Mouse (Mus musculus): ENCODE measurements around the gene Dnase1l3. TPM values are rescaled to one million over a fixed set of nuclear protein-coding genes. Genes with fewer than 3 reads are reported as not detected.

Gene Dnase1l3
- polyA plus RNA-seq, 1 experiment from 2014 or later, result 1.3 TPM

DNA sequence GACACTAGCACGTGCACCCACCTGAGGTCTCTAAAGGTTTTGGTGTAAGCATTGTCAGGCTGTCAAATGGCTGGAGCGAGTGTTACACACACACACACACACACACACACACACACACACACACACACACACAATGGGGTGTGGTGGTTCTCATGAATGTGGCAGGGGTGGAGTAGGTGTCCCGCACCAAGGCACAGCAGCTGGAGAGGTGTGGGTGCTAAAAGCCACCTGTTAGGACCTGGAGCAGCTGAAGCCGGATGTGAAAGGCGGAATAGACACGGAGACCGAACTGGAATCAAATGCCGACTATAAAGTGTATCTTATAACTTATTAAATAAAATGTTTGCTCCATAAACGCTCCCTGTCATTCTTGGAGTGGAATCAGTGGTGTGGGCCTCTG is 43.1 kb downstream of the Dnase1l3 start:
- no peak for ATAC-seq (ENCODE audit: low read depth)
- no peak overlapping the region for H3K4me2 ChIP-seq

DNA sequence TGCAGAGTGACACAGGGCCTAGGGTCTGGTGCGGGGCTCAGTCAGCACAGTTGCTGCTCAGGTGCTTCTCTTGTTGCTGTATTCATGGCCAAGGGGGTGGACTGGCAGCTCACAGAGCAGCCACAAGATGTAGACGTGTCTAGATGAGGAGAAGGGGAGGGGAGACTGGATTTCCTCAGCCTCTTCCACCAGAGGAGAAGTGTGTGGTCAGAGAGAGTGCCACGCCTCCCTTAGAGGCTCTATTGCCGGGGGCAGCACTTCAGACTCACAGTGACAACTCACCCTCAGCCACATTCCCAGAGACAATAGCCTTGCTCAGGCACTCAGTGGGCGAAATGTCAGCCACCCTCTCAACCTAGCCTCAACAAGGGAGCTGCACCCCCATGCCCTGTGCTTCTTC is 49.1 kb downstream of the Dnase1l3 start:
- Histone ChIP-seq H3K4me1 (replicated peaks) (no peaks in the 10 kb centered on the region), H3K36me3 (peaks cover 32% of the 10 kb centered on the region), H3K9me3 (replicated peaks) (no peaks in the 10 kb centered on the region), H3K9ac (no peak overlapping the region), H3K4me2 (no peak overlapping the region), H3K4me3 (replicated peaks) (no peak overlapping the region), H3K27ac (no peak overlapping the region), H3K27me3 (no peaks in the 10 kb centered on the region)
- DNase-seq (no peak), ATAC-seq (ENCODE audit: low read depth) (no peak)
- WGBS (ENCODE audit: insufficient replicate concordance), result 51% methylated on average over 5 of the region's 5 CpGs

More for the DNA sequence above, 43.1 kb downstream of the Dnase1l3 start:
- Histone ChIP-seq H3K4me3 (replicated peaks) (no peak overlapping the region), H3K9me3 (replicated peaks) (no peaks in the 10 kb centered on the region), H3K4me1 (replicated peaks) (peaks cover 17% of the 10 kb centered on the region; the same call in 1 of the 2 replicates), H3K27me3 (no peaks in the 10 kb centered on the region), H3K27ac (no peak overlapping the region), H3K9ac (no peak overlapping the region), H3K36me3 (peaks cover 22% of the 10 kb centered on the region; the same call in 1 of the 2 replicates)
- 75% methylated on average over 9 of the region's 9 CpGs for WGBS (ENCODE audit: insufficient replicate concordance)
- no peak for DNase-seq

DNA sequence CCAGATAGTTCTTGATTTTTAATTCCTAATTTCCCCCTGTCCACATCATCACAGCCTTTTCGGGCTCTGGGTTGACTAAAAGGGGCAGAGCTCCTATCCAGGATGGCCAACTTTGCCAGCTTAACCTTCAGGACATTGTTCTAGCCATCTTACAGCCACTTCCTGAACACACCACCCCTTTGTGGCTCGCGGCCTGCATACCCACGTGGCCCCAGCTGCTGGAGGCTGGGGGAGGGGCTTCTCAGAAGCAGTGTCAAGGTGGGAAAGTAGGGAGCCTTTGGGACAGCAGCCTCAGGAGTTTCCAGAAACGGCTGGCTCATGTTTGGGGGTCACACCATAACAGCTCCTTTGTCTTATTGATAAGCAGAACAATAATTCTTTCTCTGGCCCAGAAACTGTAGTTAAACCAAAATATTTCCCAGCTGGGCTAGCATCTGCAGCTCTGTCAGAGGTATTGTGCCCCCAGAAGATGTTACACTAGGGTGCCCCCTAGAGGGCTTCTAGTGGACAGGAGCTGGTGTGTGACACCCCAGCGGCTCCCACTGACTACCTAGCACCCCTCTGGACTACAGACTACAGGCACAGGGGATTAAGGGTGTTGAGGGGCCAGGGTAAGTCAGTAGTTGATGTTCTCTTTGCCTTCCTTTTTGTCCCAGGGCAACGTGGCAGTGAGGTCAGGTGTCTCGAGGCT is 49.9 kb downstream of the Dnase1l3 start:
- Histone ChIP-seq H3K4me3 (replicated peaks) (no peak overlapping the region), H3K9me3 (replicated peaks) (no peaks in the 10 kb centered on the region), H3K27ac (no peak overlapping the region), H3K9ac (no peak overlapping the region), H3K36me3 (peaks cover 28% of the 10 kb centered on the region), H3K4me2 (no peak overlapping the region), H3K4me1 (replicated peaks) (no peaks in the 10 kb centered on the region), H3K27me3 (no peaks in the 10 kb centered on the region)
- WGBS (ENCODE audit: insufficient replicate concordance), result 36% methylated on average over 8 of the region's 8 CpGs
- peak; percentile 25 for DNase-seq
- ATAC-seq (ENCODE audit: low read depth), result no peak

DNA sequence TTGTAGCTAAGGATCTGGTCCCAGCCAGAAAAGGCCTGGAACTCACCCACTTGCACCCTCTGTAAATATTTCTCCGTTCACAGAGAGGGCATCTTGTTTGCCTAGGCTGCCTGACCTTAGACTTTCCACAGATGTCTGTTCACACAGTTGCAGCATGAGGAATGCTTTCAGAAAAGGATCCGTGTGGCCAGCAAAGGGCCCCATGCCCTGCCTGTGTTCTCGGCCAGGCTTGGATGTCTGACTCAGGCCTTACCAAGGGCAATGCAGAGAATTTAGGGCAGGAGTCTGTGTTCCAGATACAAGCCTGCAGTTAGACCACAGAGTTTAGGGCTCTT is 50.6 kb downstream of the Dnase1l3 start:
- 70% methylated on average over 3 of the region's 3 CpGs for WGBS (ENCODE audit: insufficient replicate concordance)
- Histone ChIP-seq H3K9ac (no peak overlapping the region), H3K9me3 (replicated peaks) (no peaks in the 10 kb centered on the region), H3K27ac (no peak overlapping the region), H3K36me3 (peaks cover 27% of the 10 kb centered on the region), H3K4me2 (no peak overlapping the region), H3K4me3 (replicated peaks) (no peak overlapping the region), H3K4me1 (replicated peaks) (no peaks in the 10 kb centered on the region), H3K27me3 (no peaks in the 10 kb centered on the region)
- no peak for DNase-seq
- ATAC-seq (ENCODE audit: low read depth), result no peak

DNA sequence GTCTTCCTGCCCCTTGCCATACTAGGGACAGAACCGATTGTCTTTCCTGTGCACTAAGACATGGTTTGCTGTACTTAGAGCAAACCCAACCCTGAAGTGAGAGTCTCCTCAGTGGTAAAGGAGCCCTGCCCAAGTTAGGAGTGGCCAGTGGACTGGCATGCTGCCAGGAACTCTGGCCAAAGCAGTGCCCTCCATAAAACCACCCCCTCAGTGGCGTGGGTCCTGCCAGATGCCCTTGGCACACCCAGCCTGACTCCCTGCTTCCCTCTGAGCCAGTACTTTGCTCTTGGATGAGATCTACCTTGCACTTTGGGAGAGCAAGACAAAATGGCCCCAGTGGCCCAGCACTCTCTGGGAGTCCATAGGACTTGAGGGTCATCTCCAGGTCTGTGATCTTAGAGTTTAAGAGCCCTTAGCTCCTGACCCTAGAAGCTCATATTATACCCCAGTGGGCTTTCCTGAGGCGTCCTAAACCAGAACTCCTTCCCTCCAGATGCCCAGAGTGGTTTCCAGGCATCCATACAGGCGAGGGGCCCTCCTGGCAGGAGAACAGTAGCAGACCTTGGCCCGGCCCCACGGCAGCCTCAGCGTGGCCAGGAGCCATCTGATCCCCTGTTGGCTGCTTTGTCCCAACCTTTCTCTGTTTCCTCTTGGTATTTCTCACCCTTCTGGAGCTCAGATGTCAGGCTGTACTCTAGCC is 51.1 kb downstream of the Dnase1l3 start:
- ATAC-seq (ENCODE audit: low read depth) (no peak), DNase-seq (no peak)
- 67% methylated on average over 7 of the region's 7 CpGs for WGBS (ENCODE audit: insufficient replicate concordance)

DNA sequence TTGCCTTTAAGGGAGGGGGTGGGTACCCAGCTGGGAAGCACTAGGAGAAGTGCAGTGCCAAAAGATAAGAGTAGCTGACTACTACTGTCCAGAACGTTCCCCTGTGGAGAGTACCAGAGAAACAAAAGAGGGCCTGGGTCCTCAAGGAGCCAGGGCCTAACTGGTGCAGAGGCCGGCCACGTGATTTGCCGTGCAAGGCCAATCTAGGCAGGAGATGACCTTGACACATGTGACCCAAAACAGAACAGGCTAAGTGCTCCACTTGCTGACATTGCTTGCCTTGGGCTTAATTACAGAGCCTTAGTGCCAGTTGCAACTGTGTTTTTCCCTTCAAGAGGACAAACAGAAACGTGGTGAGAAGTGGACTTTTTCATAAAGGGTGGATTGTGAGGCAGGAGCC is 53.0 kb downstream of the Dnase1l3 start:
- DNase-seq (no peak), ATAC-seq (ENCODE audit: low read depth) (no peak)
- Histone ChIP-seq H3K4me2 (no peak overlapping the region), H3K4me1 (replicated peaks) (no peaks in the 10 kb centered on the region), H3K4me3 (replicated peaks) (no peak overlapping the region), H3K9me3 (replicated peaks) (no peaks in the 10 kb centered on the region), H3K27ac (no peak overlapping the region), H3K9ac (no peak overlapping the region), H3K36me3 (peaks cover 32% of the 10 kb centered on the region), H3K27me3 (no peaks in the 10 kb centered on the region)
- WGBS (ENCODE audit: insufficient replicate concordance), result 60% methylated on average over 5 of the region's 5 CpGs

More for the DNA sequence above, 51.1 kb downstream of the Dnase1l3 start:
- no peak overlapping the region for H3K4me2 ChIP-seq
- no peak overlapping the region for H3K4me3 ChIP-seq (replicated peaks)
- H3K27me3 ChIP-seq, result no peaks in the 10 kb centered on the region
- H3K9ac ChIP-seq, result no peak overlapping the region
- H3K9me3 ChIP-seq (replicated peaks), result no peaks in the 10 kb centered on the region
- no peak overlapping the region for H3K27ac ChIP-seq
- peaks cover 24% of the 10 kb centered on the region for H3K36me3 ChIP-seq
- H3K4me1 ChIP-seq (replicated peaks), result no peaks in the 10 kb centered on the region

DNA sequence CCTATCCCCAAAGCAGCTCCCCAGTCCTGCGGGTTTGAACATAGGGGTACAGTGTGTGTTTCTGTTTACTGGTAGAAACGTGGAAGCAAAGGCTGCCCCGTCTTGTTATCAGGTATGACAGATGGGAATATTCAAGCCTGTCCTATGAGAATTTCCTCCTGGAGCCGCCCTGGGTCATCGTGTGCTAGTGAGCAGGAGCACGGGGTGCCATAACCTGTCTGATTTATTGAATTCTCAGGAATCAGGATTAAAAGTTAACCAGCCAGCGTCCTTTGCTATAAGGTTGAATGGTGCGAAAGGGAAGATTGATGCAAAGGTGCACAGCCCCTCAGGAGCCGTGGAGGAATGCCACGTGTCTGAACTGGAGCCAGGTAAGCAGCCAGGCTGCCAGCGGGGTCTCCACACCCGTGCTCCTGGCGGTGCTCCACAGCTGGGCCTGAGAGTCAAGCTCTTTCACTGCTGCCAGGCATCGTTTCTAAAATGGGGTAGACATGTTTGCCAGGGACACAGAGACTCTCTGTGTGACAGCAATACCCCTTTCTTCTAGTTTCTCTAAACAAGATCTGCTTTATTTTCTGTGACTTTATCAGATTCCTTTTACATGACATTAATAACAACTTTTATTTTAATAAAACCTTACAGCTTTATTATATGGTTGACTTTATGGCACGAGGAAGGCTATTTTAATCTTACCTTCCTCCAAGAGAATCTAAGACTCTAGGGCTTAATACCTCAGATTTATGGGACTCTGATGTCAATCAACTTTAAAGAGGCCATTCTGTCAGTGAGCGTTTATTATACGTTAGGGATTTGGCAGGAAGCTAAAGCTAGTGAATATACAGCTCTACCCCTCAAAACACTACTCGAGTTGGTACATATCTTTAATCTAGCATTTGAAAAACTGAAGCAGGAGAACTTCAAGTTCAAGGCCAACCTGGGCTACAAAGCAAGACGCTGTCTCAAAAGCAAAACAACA is 55.3 kb downstream of the Dnase1l3 start:
- no peaks in the 10 kb centered on the region for H3K27me3 ChIP-seq
- no peak overlapping the region for H3K4me2 ChIP-seq
- no peak overlapping the region for H3K27ac ChIP-seq
- no peaks in the 10 kb centered on the region for H3K4me1 ChIP-seq (replicated peaks)
- no peak overlapping the region for H3K4me3 ChIP-seq (replicated peaks)
- H3K9me3 ChIP-seq (replicated peaks), result no peaks in the 10 kb centered on the region
- H3K9ac ChIP-seq, result no peak overlapping the region
- DNase-seq (no peak), ATAC-seq (ENCODE audit: low read depth) (no peak)
- 67% methylated on average over 19 of the region's 19 CpGs for WGBS (ENCODE audit: insufficient replicate concordance)
- peaks cover 39% of the 10 kb centered on the region for H3K36me3 ChIP-seq

DNA sequence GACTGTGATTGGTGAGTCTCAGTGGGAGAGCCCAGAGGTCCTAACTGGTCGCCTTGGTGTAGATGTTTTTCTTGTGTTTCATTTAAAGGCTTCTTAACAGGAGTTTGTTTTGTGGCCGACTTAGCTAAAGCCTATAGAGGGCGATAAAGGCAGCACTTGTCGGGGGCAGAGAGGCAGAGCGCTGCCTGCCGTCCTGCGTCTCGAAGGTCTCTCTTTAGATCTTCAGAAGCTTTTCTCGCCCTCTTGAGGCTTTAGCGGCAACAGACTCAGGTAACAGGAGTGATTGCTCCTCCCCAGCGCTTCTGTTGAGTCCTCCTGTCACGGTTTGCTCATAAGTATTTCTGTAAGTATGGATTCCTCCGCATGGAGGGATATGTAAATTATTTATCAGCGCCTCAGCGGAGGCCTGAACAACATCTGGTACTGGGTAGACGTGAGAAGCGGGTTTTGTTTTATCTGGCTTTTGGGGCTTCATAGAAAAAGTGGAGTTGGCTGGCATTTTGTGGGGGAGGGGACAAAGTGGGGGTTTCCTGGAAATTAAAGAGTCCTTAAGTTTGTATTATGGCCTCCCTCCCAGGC is 57.2 kb downstream of the Dnase1l3 start:
- Histone ChIP-seq H3K9ac (no peak overlapping the region), H3K9me3 (replicated peaks) (no peaks in the 10 kb centered on the region), H3K4me2 (no peak overlapping the region), H3K4me1 (replicated peaks) (peaks cover 17% of the 10 kb centered on the region), H3K27ac (no peak overlapping the region), H3K36me3 (peaks cover 47% of the 10 kb centered on the region), H3K4me3 (replicated peaks) (no peak overlapping the region), H3K27me3 (no peaks in the 10 kb centered on the region)
- ATAC-seq (ENCODE audit: low read depth) (no peak), DNase-seq (no peak)
- 42% methylated on average over 17 of the region's 17 CpGs for WGBS (ENCODE audit: insufficient replicate concordance)

DNA sequence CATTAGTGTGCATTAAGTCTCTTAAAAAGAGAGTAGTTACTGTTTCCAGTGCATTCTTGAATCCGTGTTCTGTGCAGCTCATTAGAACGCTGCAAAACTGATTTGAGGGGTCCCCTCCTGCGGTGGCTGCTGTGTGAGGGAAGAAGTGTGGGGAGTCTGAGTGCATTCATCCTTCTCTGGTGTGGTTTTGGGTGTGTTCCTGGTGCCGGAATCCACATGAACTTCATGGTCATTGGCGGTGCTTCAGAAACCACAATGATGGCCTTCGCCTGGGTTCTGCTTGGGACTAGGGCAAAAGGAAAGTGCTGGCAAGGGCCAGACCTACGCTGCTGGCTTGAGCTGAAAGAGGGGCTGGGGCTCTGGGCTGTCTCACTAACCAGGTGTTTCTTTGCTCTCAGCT is 60.2 kb downstream of the Dnase1l3 start:
- Histone ChIP-seq H3K4me2 (no peak overlapping the region), H3K4me3 (replicated peaks) (no peak overlapping the region), H3K36me3 (peaks cover 39% of the 10 kb centered on the region), H3K9ac (no peak overlapping the region), H3K9me3 (replicated peaks) (no peaks in the 10 kb centered on the region), H3K27ac (no peak overlapping the region), H3K4me1 (replicated peaks) (peaks cover 21% of the 10 kb centered on the region), H3K27me3 (no peaks in the 10 kb centered on the region)
- ATAC-seq (ENCODE audit: low read depth), result no peak
- WGBS (ENCODE audit: insufficient replicate concordance), result 59% methylated on average over 7 of the region's 7 CpGs
- no peak for DNase-seq

DNA sequence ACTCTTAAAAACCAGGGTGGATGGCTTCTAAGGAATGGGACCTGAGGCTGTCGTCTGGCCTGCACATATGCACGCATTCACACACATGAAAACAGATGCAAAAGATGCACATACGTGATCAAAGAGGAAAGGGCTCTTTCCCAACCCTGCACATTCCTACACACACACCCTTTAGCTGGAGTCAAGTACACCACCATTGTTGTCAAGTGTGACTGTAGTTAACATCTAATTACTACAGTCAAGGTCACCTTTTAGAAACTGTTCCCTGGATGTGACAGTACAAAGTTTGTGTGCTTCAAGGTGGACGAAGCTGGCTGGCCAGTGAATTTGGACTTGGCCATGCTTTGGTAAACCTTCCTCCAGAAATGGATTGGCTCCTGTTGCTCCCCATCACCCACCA is 62.2 kb downstream of the Dnase1l3 start:
- H3K27me3 ChIP-seq, result no peaks in the 10 kb centered on the region
- H3K9ac ChIP-seq, result no peak overlapping the region
- WGBS (ENCODE audit: insufficient replicate concordance), result 74% methylated on average over 4 of the region's 4 CpGs
- H3K27ac ChIP-seq, result no peak overlapping the region
- DNase-seq (no peak), ATAC-seq (ENCODE audit: low read depth) (no peak)
- H3K4me3 ChIP-seq (replicated peaks), result no peak overlapping the region
- H3K36me3 ChIP-seq, result peaks cover 41% of the 10 kb centered on the region
- peaks cover 25% of the 10 kb centered on the region for H3K4me1 ChIP-seq (replicated peaks)
- H3K9me3 ChIP-seq (replicated peaks), result no peaks in the 10 kb centered on the region
- no peak overlapping the region for H3K4me2 ChIP-seq

DNA sequence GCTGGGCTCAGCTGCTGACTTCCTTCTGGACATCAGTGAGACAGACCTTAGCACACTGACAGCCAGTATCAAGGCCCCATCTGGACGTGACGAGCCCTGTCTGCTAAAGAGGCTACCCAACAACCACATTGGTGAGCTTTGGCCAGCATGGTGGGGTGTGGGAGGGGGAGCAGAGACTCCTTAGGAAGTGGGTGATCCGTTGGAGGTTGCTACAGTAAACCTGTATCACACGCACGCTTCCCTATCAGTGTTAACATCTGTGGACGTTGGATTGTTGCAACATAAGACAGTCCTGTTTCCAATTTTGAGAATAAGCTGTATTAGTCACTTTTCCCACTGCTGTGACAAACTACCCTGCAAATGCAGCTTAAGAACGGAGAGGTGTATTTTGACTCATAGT is 65.3 kb downstream of the Dnase1l3 start:
- no peak for DNase-seq
- no peaks in the 10 kb centered on the region for H3K9me3 ChIP-seq (replicated peaks)
- no peak overlapping the region for H3K4me2 ChIP-seq
- H3K27me3 ChIP-seq, result no peaks in the 10 kb centered on the region
- H3K36me3 ChIP-seq, result peaks cover 42% of the 10 kb centered on the region
- H3K9ac ChIP-seq, result no peak overlapping the region
- no peak overlapping the region for H3K4me3 ChIP-seq (replicated peaks)
- H3K27ac ChIP-seq, result no peak overlapping the region
- H3K4me1 ChIP-seq (replicated peaks), result peaks cover 25% of the 10 kb centered on the region
- 20% methylated on average over 7 of the region's 7 CpGs for WGBS (ENCODE audit: insufficient replicate concordance)
- ATAC-seq (ENCODE audit: low read depth), result peak; percentile 64
